Mouse (Mus musculus): ENCODE data around the gene Nhej1.

GRCm38 (mm10) chr1:74962126-74962852 lies 162.7 kb downstream of the Nhej1 start:
- TF ChIP-seq CTCF (IDR thresholded peaks at IDR 0.05; ENCODE audit: control insufficient read depth, insufficient read depth, insufficient replicate concordance, low read depth, low read length) (no peak), POLR2A (IDR thresholded peaks at IDR 0.05; ENCODE audit: control insufficient read depth, low read depth, low read length) (no peak)

Measured in testis, adult 2 months (tissue).